Mouse (Mus musculus): ENCODE results near the gene Vsir.

DNA sequence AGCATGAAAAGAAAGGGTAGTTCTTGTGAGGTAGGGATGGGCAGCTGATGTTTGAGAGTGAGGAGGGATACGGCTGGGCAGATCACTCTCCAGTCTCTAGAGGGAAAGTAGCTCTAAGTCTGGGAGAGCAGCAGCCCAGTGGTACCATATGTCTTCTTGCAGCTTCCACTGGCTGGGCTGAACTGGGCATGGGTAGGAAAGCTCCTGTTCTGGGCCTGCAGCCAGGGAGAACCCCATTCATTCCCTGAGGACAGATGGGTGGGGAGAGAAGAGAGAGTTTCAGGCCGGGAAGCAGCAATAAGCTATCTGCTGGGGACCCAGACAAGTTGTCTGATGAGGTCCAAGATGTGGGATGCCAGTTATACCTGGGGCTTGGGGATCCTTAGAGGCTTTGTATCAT is 23.4 kb downstream of the Vsir start:
- TF ChIP-seq CTCF (conservative IDR thresholded peaks at IDR 0.05; ENCODE audit: low read length) (no peak), POU5F1 (IDR thresholded peaks at IDR 0.05; ENCODE audit: borderline replicate concordance, low read length) (no peak), NANOG (IDR thresholded peaks at IDR 0.05; ENCODE audit: borderline replicate concordance, low read length) (no peak)

Data from E14TG2a.4 (cell line).